Mouse (Mus musculus) regulatory T cell (primary cell): ENCODE results near the gene Ilf2.

Source experiments
- in situ Hi-C: fragments of 300-600 bp; cut with MboI, MseI; formaldehyde crosslinking; loops from one replicate; pipeline ENCODE4 v1.15.1; 2025; ENCODE audit warnings: high pct_unique_total_duplicates

Ilf2 gene

GRCm38 (mm10) chr3:90475831-90476611, at the start of gene Ilf2:
Ilf2 (plus strand) TSS chr3:90476126.
- in situ Hi-C loops, result no loop called here

- in situ Hi-C loops, result no loop called here
Observed at GRCm38 (mm10) chr3:90427574-90427973, 48.4 kb upstream of the Ilf2 start.

- in situ Hi-C loops, result no loop called here
Observed at GRCm38 (mm10) chr3:90428186-90428585, 47.7 kb upstream of the Ilf2 start.

GRCm38 (mm10) chr3:90429576-90429975, 46.4 kb upstream of the Ilf2 start:
- in situ Hi-C loops, result no loop called here

GRCm38 (mm10) chr3:90432348-90432747, 43.6 kb upstream of the Ilf2 start:
- in situ Hi-C loops, result no loop called here

GRCm38 (mm10) chr3:90432811-90433219, 43.1 kb upstream of the Ilf2 start:
- in situ Hi-C loops, result no loop called here

- in situ Hi-C loops, result no loop called here
Observed at GRCm38 (mm10) chr3:90433381-90434020, 42.4 kb upstream of the Ilf2 start, which contains the start of gene Ints3. Ints3 (minus strand) TSS chr3:90433622.

- in situ Hi-C loops, result no loop called here
Observed at GRCm38 (mm10) chr3:90434073-90434730, 41.7 kb upstream of the Ilf2 start.

DNA sequence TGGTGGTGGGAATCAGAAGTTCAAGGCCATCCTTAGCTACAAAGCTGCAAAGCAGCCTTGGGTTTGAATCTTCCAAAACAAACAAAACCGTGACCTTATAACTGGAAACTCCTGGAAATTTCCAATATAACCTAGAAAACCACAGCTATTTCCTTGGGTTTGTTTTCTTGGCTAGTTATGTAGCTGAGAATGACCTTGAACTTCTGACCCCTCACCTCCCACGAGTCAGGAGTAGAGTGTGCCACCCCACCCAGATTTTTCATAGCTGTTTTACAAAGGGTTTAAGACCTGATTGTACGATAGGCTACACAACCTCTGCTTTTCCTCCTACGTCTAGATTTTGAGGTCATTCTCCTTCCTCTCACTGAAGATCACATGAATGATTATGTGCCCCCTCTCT, 38.8 kb upstream of the Ilf2 start:
- in situ Hi-C loops, result no loop called here

DNA sequence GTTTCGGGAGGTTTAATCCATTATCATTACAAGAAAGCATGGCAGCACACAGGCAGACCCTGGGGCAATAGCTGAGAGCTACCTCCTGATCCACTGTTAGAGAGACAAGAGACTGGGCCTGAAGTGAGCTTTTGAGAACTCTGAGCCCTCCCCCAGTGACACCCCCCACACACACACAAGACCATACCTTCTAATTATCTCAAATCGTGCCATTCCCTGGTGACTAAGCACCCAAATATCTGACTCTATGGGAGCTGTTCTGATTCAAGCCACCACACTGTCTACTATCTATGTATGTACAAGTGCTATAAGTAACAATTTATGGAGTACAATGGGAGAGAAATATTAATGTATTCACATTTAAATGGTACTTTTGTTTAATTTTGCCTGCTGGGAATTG, 35.2 kb upstream of the Ilf2 start:
- in situ Hi-C loops, result no loop called here

- in situ Hi-C loops, result no loop called here
Observed at GRCm38 (mm10) chr3:90443977-90444376, 31.9 kb upstream of the Ilf2 start.

GRCm38 (mm10) chr3:90445417-90446200, 30.3 kb upstream of the Ilf2 start:
- in situ Hi-C loops, result no loop called here

DNA sequence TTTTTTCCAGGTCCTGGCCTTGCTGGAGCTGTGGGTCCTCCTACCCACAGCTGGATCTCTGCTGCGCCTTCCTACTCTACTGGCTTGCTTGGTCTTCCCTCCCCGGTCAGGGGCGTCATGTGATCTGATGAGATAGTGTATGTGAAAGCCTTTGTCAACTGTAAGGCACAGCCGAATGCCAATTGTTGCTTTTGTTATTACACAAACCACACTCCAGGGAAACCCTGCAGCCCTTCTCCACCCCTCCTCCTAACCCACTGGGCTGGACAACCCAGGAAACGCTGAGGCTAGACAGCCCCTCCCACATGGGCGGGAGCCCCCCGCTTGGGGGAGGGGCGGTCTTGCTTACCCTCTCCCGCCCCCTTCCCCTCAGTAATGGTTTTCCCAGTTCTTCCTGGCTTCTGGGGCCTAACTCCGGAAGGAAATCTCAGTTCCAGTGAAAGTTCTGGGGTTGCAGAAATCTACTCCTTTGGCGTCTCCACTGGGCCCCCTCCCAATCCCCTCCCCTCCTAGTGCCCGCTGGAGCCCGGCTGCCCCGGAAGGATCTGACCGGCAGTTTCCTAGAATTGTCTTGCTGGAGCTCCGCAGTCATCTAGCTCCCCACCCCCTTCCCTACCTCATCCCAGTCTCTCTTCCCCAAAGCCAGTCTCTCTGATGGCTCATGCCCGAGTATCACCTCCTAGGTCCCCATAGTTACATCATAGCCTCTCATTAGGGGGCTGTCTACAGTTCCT, 29.4 kb upstream of the Ilf2 start:
- in situ Hi-C loops, result no loop called here

- in situ Hi-C loops, result no loop called here
Observed at GRCm38 (mm10) chr3:90447123-90447494, 28.8 kb upstream of the Ilf2 start.

- in situ Hi-C loops, result no loop called here
Observed at GRCm38 (mm10) chr3:90448626-90449025, 27.3 kb upstream of the Ilf2 start.

- in situ Hi-C loops, result no loop called here
Observed at GRCm38 (mm10) chr3:90450874-90451273, 25.1 kb upstream of the Ilf2 start.

GRCm38 (mm10) chr3:90451396-90452095, 24.4 kb upstream of the Ilf2 start:
- in situ Hi-C loops, result no loop called here

- in situ Hi-C loops, result loop anchor here (5.0 kb wide), 1 partner anchor 38 kb away; no protein-coding TSS in a partner anchor
Observed at GRCm38 (mm10) chr3:90454931-90455330, 21.0 kb upstream of the Ilf2 start.

DNA sequence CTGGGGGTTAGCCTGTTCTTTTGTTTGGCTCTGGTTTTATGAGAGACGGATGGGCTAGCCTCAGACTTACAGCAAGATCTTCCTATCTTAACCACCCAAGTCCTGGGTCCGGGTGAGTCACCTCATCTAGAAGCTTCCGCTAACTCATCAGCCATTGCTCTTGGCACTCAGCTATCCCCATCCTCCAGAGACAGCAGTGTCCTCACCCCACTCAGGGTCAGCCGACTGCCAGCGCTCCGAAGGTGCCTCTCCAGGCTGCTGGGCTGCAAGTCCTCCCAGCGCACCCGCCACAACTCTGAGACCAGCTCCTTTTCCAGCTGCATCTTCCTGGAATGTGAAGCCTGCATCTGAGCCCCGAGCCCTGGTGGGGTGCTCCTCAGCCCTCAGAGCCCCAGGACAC, 16.2 kb upstream of the Ilf2 start:
- in situ Hi-C loops, result loop anchor here (5.0 kb wide), 1 partner anchor 42 kb away; no protein-coding TSS in a partner anchor

- in situ Hi-C loops, result no loop called here
Observed at GRCm38 (mm10) chr3:90460315-90460714, 15.6 kb upstream of the Ilf2 start.
